Comparison of ENCODE assay signal across 24 mouse cellular contexts in the genomic region with DNA sequence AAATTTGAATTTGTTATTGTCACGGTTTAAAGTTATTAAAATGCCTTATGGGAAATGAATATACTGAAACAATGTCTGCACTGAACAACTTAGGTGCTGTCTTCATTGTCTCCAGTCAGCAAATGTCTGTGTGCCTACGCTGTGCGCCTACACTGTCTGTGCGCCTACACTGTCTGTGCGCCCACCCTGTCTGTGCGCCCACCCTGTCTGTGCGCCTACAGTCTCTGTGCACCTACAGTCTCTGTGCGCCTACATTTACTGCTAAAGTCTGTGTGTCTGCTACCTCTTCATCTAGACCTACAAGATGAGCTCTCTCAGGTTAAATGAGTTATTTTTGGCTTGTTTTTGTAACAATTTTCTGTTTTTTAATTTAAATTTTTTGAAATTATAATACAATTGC.
DNase-seq lines count a peak whose midpoint lies in the region; ATAC-seq and TF ChIP-seq lines count a peak whose summit lies in the region.
"Had no signal": no experiment of that assay in that cellular context is flagged by ENCODE, and none has a peak within 500 bp of the region (broad histone marks: within the 10 kb centered on the region; RNA-seq: fewer than 3 reads in every experiment).

No protein-coding gene starts in this region.

- no peak overlapping the region for H3K27ac ChIP-seq in hindbrain, embryonic 12.5 days
- H3K27ac ChIP-seq in hindbrain, postnatal 0 days, result no peak overlapping the region
- no peak overlapping the region for H3K27ac ChIP-seq in neural tube, embryonic 11.5 days (ENCODE audit: low read depth, low read length)
- no peak overlapping the region for H3K27ac ChIP-seq in neural tube, embryonic 15.5 days (replicated peaks)
- no peak overlapping the region for H3K27ac ChIP-seq in forebrain, embryonic 16.5 days (ENCODE audit: low read length)
- no peak overlapping the region for H3K27ac ChIP-seq in neural tube, embryonic 13.5 days (replicated peaks)
- H3K27ac ChIP-seq: heart, embryonic 15.5 days; hindbrain, embryonic 14.5 days; limb, embryonic 13.5 days; lung, embryonic 15.5 days had no signal

- 98% methylated on average over 8 of the region's 8 CpGs for WGBS in hindbrain, embryonic 12.5 days
- WGBS in hindbrain, postnatal 0 days, result 95% methylated on average over 8 of the region's 8 CpGs
- WGBS in neural tube, embryonic 11.5 days, result 97% methylated on average over 8 of the region's 8 CpGs
- 97% methylated on average over 8 of the region's 8 CpGs for WGBS in neural tube, embryonic 15.5 days
- WGBS in forebrain, embryonic 16.5 days, result 97% methylated on average over 8 of the region's 8 CpGs
- 94% methylated on average over 8 of the region's 8 CpGs for WGBS in neural tube, embryonic 13.5 days

- H3K9ac ChIP-seq in hindbrain, embryonic 12.5 days, result no peak overlapping the region
- no peak overlapping the region for H3K9ac ChIP-seq in hindbrain, postnatal 0 days (replicated peaks; ENCODE audit: low read length)
- H3K9ac ChIP-seq in neural tube, embryonic 11.5 days (ENCODE audit: low read length), result no peak overlapping the region
- no peak overlapping the region for H3K9ac ChIP-seq in neural tube, embryonic 15.5 days (replicated peaks)
- no peak overlapping the region for H3K9ac ChIP-seq in forebrain, embryonic 16.5 days (replicated peaks; ENCODE audit: low read depth, low read length)
- no peak overlapping the region for H3K9ac ChIP-seq in neural tube, embryonic 13.5 days
- H3K9ac ChIP-seq: heart, embryonic 15.5 days; hindbrain, embryonic 14.5 days; limb, embryonic 13.5 days; lung, embryonic 15.5 days had no signal

- 0 out of 2 replicates have a peak, but pooled peaks have one; percentile 50 for ATAC-seq in hindbrain, embryonic 12.5 days (ENCODE audit: low FRiP score)
- no peak for ATAC-seq in hindbrain, postnatal 0 days
- ATAC-seq in neural tube, embryonic 11.5 days (ENCODE audit: insufficient read depth, low FRiP score, low TSS enrichment), result peak; percentile 49; the same call in 1 of the 2 replicates
- no peak for ATAC-seq in neural tube, embryonic 15.5 days (ENCODE audit: low FRiP score)
- peak; percentile 69; the same call in 1 of the 2 replicates for ATAC-seq in forebrain, embryonic 16.5 days
- ATAC-seq in neural tube, embryonic 13.5 days (ENCODE audit: low read depth), result peak; percentile 59; the same call in 1 of the 2 replicates

- no peak overlapping the region for H3K4me3 ChIP-seq in hindbrain, embryonic 12.5 days
- H3K4me3 ChIP-seq in hindbrain, postnatal 0 days (ENCODE audit: low read length), result no peak overlapping the region
- no peak overlapping the region for H3K4me3 ChIP-seq in neural tube, embryonic 11.5 days (ENCODE audit: low read depth, low read length)
- no peak overlapping the region for H3K4me3 ChIP-seq in neural tube, embryonic 15.5 days (replicated peaks)
- no peak overlapping the region for H3K4me3 ChIP-seq in forebrain, embryonic 16.5 days (replicated peaks; ENCODE audit: low read length)
- H3K4me3 ChIP-seq in neural tube, embryonic 13.5 days, result no peak overlapping the region
- H3K4me3 ChIP-seq: heart, embryonic 15.5 days; layer of hippocampus, adult 2 months; limb, embryonic 13.5 days; lung, embryonic 15.5 days had no signal

- no peaks in the 10 kb centered on the region for H3K36me3 ChIP-seq in hindbrain, embryonic 12.5 days
- H3K36me3 ChIP-seq in hindbrain, postnatal 0 days (ENCODE audit: insufficient read depth, low read length), result no peaks in the 10 kb centered on the region
- H3K36me3 ChIP-seq in neural tube, embryonic 11.5 days (ENCODE audit: control insufficient read depth, insufficient read depth, low read length), result no peaks in the 10 kb centered on the region
- H3K36me3 ChIP-seq in neural tube, embryonic 15.5 days, result peaks cover 12% of the 10 kb centered on the region; the same call in 1 of the 2 replicates
- peaks cover 2% of the 10 kb centered on the region; the same call in 1 of the 2 replicates for H3K36me3 ChIP-seq in forebrain, embryonic 16.5 days (ENCODE audit: control insufficient read depth, insufficient read depth)
- H3K36me3 ChIP-seq in neural tube, embryonic 13.5 days, result 0 out of 2 replicates have a peak, but pooled peaks cover 3% of the 10 kb centered on the region
- H3K36me3 ChIP-seq: G1E; heart, embryonic 15.5 days; limb, embryonic 13.5 days; lung, embryonic 15.5 days had no signal

- H3K27me3 ChIP-seq in hindbrain, embryonic 12.5 days, result no peaks in the 10 kb centered on the region
- no peaks in the 10 kb centered on the region for H3K27me3 ChIP-seq in hindbrain, postnatal 0 days (ENCODE audit: insufficient read depth, low read length)
- no peaks in the 10 kb centered on the region for H3K27me3 ChIP-seq in neural tube, embryonic 11.5 days (ENCODE audit: control insufficient read depth, insufficient read depth, low read length)
- no peaks in the 10 kb centered on the region for H3K27me3 ChIP-seq in neural tube, embryonic 15.5 days (replicated peaks)
- H3K27me3 ChIP-seq in forebrain, embryonic 16.5 days (replicated peaks; ENCODE audit: control insufficient read depth, insufficient read depth, low read length), result no peaks in the 10 kb centered on the region
- H3K27me3 ChIP-seq in neural tube, embryonic 13.5 days, result no peaks in the 10 kb centered on the region
- H3K27me3 ChIP-seq: heart, embryonic 15.5 days; limb, embryonic 13.5 days; lung, embryonic 15.5 days had no signal

- intact Hi-C loops in heart, postnatal 14 days (cut with DNase I), result no loop called here

- no peaks in the 10 kb centered on the region for H3K4me1 ChIP-seq in hindbrain, embryonic 12.5 days
- H3K4me1 ChIP-seq in hindbrain, postnatal 0 days (ENCODE audit: insufficient read depth, low read length), result no peaks in the 10 kb centered on the region
- H3K4me1 ChIP-seq in neural tube, embryonic 11.5 days (ENCODE audit: control insufficient read depth, insufficient read depth, low read length), result no peaks in the 10 kb centered on the region
- no peaks in the 10 kb centered on the region for H3K4me1 ChIP-seq in neural tube, embryonic 15.5 days
- no peaks in the 10 kb centered on the region for H3K4me1 ChIP-seq in forebrain, embryonic 16.5 days (replicated peaks; ENCODE audit: control insufficient read depth, insufficient read depth, low read length)
- no peaks in the 10 kb centered on the region for H3K4me1 ChIP-seq in neural tube, embryonic 13.5 days (replicated peaks)
- H3K4me1 ChIP-seq: heart, embryonic 15.5 days; limb, embryonic 13.5 days; lung, embryonic 15.5 days had no signal

- DNase-seq in hindbrain, postnatal 0 days (ENCODE audit: low spot score), result no peak
- DNase-seq in neural tube, embryonic 11.5 days (ENCODE audit: low spot score), result no peak
- no peak for DNase-seq in heart, postnatal 14 days
- DNase-seq: adrenal gland, postnatal 14 days; B cell, adult 2 months; cerebellum, adult 11 months; cerebellum, adult 9-10 months; cerebellum, postnatal 36 days; heart, postnatal 36 days; kidney, adult 2 months; kidney, postnatal 36 days; thymus, adult 2 months; thymus, postnatal 36 days had no signal

- no peak for TF ChIP-seq CTCF in hindbrain, postnatal 0 days (IDR thresholded peaks at IDR 0.05; ENCODE audit: low read depth)

- H3K9me3 ChIP-seq in hindbrain, embryonic 12.5 days (replicated peaks), result no peaks in the 10 kb centered on the region
- H3K9me3 ChIP-seq in hindbrain, postnatal 0 days (ENCODE audit: low read length), result no peaks in the 10 kb centered on the region
- H3K9me3 ChIP-seq in neural tube, embryonic 11.5 days (ENCODE audit: control insufficient read depth, low read length), result no peaks in the 10 kb centered on the region
- H3K9me3 ChIP-seq in neural tube, embryonic 15.5 days (replicated peaks), result no peaks in the 10 kb centered on the region
- H3K9me3 ChIP-seq in forebrain, embryonic 16.5 days (ENCODE audit: control insufficient read depth, low read length), result no peaks in the 10 kb centered on the region
- no peaks in the 10 kb centered on the region for H3K9me3 ChIP-seq in neural tube, embryonic 13.5 days
- H3K9me3 ChIP-seq: G1E; heart, embryonic 15.5 days; limb, embryonic 13.5 days; lung, embryonic 15.5 days had no signal

- H3K4me2 ChIP-seq in hindbrain, embryonic 12.5 days (replicated peaks), result no peak overlapping the region
- H3K4me2 ChIP-seq in hindbrain, postnatal 0 days (ENCODE audit: low read depth, low read length), result no peak overlapping the region
- H3K4me2 ChIP-seq in neural tube, embryonic 11.5 days (ENCODE audit: low read depth), result no peak overlapping the region
- H3K4me2 ChIP-seq in neural tube, embryonic 15.5 days, result no peak overlapping the region
- no peak overlapping the region for H3K4me2 ChIP-seq in forebrain, embryonic 16.5 days (ENCODE audit: low read length)
- H3K4me2 ChIP-seq in neural tube, embryonic 13.5 days, result no peak overlapping the region
- H3K4me2 ChIP-seq: heart, embryonic 15.5 days; hindbrain, embryonic 14.5 days; limb, embryonic 13.5 days; liver, embryonic 11.5 days; lung, embryonic 15.5 days had no signal

Comparison
In these comparisons a context has a peak if more than half of its experiments do, and no peak if none do; other contexts are left out.
1. ATAC-seq: peak in hindbrain, embryonic 12.5 days (single experiment), neural tube, embryonic 11.5 days (single experiment), forebrain, embryonic 16.5 days (single experiment) and neural tube, embryonic 13.5 days (single experiment); none in hindbrain, postnatal 0 days (single experiment) and neural tube, embryonic 15.5 days (single experiment).